Mouse (Mus musculus): Measurements from ENCODE around the gene Igfbp5. TPM values are rescaled to one million over a fixed set of nuclear protein-coding genes. Genes with fewer than 3 reads are reported as not detected.

Igfbp5 gene
- total RNA-seq, 2 experiments from 2014 or later, result not detected

GRCm38 (mm10) chr1:72819995-72820394 is 54.7 kb downstream of the Igfbp5 start:
- no peak for ATAC-seq (replicated peaks; ENCODE audit: low FRiP score, low TSS enrichment, poor library complexity, severe bottlenecking)

DNA sequence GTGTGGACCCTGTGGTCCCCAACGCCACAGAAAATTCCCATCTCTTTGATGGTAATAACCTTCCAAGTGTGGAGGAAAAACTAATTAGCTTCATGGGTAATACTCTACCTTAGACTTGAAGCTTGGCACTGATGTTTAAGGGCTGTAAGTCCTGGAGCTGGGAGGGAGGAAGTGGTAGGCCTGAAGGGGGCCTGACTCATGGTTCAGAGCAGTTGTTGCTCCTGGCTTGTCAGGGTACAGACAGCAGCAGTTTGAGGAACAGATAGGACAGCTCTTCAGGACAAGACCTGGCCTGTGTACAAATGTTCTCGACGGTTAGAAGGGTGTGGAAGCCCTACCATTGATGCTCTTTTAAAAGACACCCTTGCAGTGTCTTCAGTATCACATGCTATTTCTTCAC is 59.1 kb downstream of the Igfbp5 start:
- ATAC-seq (replicated peaks; ENCODE audit: low FRiP score, low TSS enrichment, poor library complexity, severe bottlenecking), result no peak

GRCm38 (mm10) chr1:72815184-72815583 is 59.5 kb downstream of the Igfbp5 start:
- no peak for ATAC-seq (replicated peaks; ENCODE audit: low FRiP score, low TSS enrichment, poor library complexity, severe bottlenecking)

- no peak for ATAC-seq (replicated peaks; ENCODE audit: low FRiP score, low TSS enrichment, poor library complexity, severe bottlenecking)
Measured at GRCm38 (mm10) chr1:72813639-72814403, 60.9 kb downstream of the Igfbp5 start.

DNA sequence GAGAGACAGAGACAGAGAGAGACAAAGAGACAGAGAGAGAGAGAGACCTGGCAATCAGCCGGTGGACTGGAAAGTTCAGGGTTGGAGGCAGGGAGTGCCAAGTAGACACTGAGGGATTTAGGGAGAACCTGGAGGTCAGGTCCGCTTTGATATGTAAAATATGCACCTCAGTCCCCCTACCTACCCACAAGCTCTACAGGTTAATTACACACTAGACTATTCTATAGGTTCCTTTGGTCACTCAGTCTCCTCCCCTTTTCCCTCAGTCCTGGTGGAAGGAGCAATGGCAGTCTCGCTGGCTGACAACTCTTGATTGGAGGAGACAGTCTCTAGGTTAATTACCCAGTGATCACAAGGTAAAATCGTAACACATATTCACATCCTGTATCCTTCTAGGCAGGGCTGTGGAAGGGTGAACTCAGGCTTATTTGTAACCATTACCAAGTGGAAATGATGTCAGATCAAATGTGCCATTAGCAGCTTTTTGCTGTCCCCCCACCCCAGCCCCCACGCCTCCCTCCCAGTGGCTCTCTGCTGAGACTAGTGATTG is 61.5 kb downstream of the Igfbp5 start:
- no peak for ATAC-seq (replicated peaks; ENCODE audit: low FRiP score, low TSS enrichment, poor library complexity, severe bottlenecking)

GRCm38 (mm10) chr1:72811061-72811460 is 63.6 kb downstream of the Igfbp5 start:
- no peak for ATAC-seq (replicated peaks; ENCODE audit: low FRiP score, low TSS enrichment, poor library complexity, severe bottlenecking)

GRCm38 (mm10) chr1:72809951-72810675 is 64.6 kb downstream of the Igfbp5 start:
- ATAC-seq (replicated peaks; ENCODE audit: low FRiP score, low TSS enrichment, poor library complexity, severe bottlenecking), result no peak

- no peak for ATAC-seq (replicated peaks; ENCODE audit: low FRiP score, low TSS enrichment, poor library complexity, severe bottlenecking)
Measured at GRCm38 (mm10) chr1:72809304-72809703, 65.4 kb downstream of the Igfbp5 start.

Other genes starting within 250 kb of the Igfbp5 start
- not detected in 2 replicates for gene Ankar, start 174.3 kb downstream of the Igfbp5 start, total RNA-seq (2014; fragmentation: Nextera tagmentation)
- not detected in 2 replicates for gene Ankar, start 174.3 kb downstream of the Igfbp5 start, total RNA-seq (2017)
- 2,939 and 3,315 TPM in 2 replicates for gene Rpl37a, start 163.6 kb downstream of the Igfbp5 start, total RNA-seq (2014; fragmentation: Nextera tagmentation)
- 499 and 554 TPM in 2 replicates for gene Rpl37a, start 163.6 kb downstream of the Igfbp5 start, total RNA-seq (2017)
- gene Igfbp2, start 50.4 kb downstream of the Igfbp5 start, total RNA-seq (2014; fragmentation: Nextera tagmentation), result not detected in 2 replicates
- gene Igfbp2, start 50.4 kb downstream of the Igfbp5 start, total RNA-seq (2017), result not detected in 2 replicates
- not detected in 2 replicates for gene Tnp1, start 141.0 kb upstream of the Igfbp5 start, total RNA-seq (2014; fragmentation: Nextera tagmentation)
- gene Tnp1, start 141.0 kb upstream of the Igfbp5 start, total RNA-seq (2017), result not detected in 2 replicates